19 mouse cellular contexts compared by ENCODE assay signal in genomic region chr6:88857830-88858229, GRCm38 (mm10). TPM values are rescaled to one million over a fixed set of nuclear protein-coding genes. Genes with fewer than 3 reads are reported as not detected.
DNase-seq lines count a peak whose midpoint lies in the region; ATAC-seq lines count a peak whose summit lies in the region.
"Had no signal": no experiment of that assay in that cellular context is flagged by ENCODE, and none has a peak within 500 bp of the region (broad histone marks: within the 10 kb centered on the region; RNA-seq: fewer than 3 reads in every experiment).

No protein-coding gene starts in this region.

- peak overlapping the region; percentile 89 for H3K27ac ChIP-seq in heart, embryonic 10.5 days
- 0 out of 2 replicates have a peak overlapping the region, but pooled peaks have one; percentile 44 for H3K27ac ChIP-seq in hindbrain, embryonic 16.5 days (ENCODE audit: low read depth, low read length)
- H3K27ac ChIP-seq in hindbrain, embryonic 11.5 days (ENCODE audit: low read depth, low read length), result no peak overlapping the region
- H3K27ac ChIP-seq in neural tube, embryonic 13.5 days (replicated peaks), result peak overlapping the region; percentile 29
- H3K27ac ChIP-seq: embryonic facial prominence, embryonic 13.5 days; hindbrain, embryonic 14.5 days; left cerebral cortex, adult 2 months; liver, embryonic 12.5 days; neural tube, embryonic 12.5 days had no signal

- WGBS in heart, embryonic 10.5 days, result 68% methylated on average over 6 of the region's 6 CpGs
- 83% methylated on average over 6 of the region's 6 CpGs for WGBS in hindbrain, embryonic 16.5 days
- WGBS in hindbrain, embryonic 11.5 days, result 87% methylated on average over 6 of the region's 6 CpGs
- 86% methylated on average over 6 of the region's 6 CpGs for WGBS in neural tube, embryonic 13.5 days

- no peak overlapping the region for H3K4me3 ChIP-seq in heart, embryonic 10.5 days
- no peak overlapping the region for H3K4me3 ChIP-seq in hindbrain, embryonic 16.5 days (ENCODE audit: low read length)
- no peak overlapping the region for H3K4me3 ChIP-seq in hindbrain, embryonic 11.5 days (ENCODE audit: low read depth, low read length)
- no peak overlapping the region for H3K4me3 ChIP-seq in neural tube, embryonic 13.5 days
- H3K4me3 ChIP-seq: embryonic facial prominence, embryonic 13.5 days; left cerebral cortex, adult 2 months; liver, embryonic 12.5 days; neural tube, embryonic 12.5 days had no signal

- no peaks in the 10 kb centered on the region for H3K27me3 ChIP-seq in heart, embryonic 10.5 days (ENCODE audit: insufficient read depth, poor library complexity, severe bottlenecking)
- no peaks in the 10 kb centered on the region for H3K27me3 ChIP-seq in hindbrain, embryonic 16.5 days (replicated peaks; ENCODE audit: control insufficient read depth, insufficient read depth, low read length)
- no peaks in the 10 kb centered on the region for H3K27me3 ChIP-seq in hindbrain, embryonic 11.5 days (ENCODE audit: control insufficient read depth, insufficient read depth, low read length)
- H3K27me3 ChIP-seq in neural tube, embryonic 13.5 days, result no peaks in the 10 kb centered on the region
- H3K27me3 ChIP-seq: embryonic facial prominence, embryonic 13.5 days; neural tube, embryonic 12.5 days had no signal

- H3K4me2 ChIP-seq in hindbrain, embryonic 16.5 days (ENCODE audit: low read length), result no peak overlapping the region
- no peak overlapping the region for H3K4me2 ChIP-seq in hindbrain, embryonic 11.5 days (replicated peaks; ENCODE audit: low read depth, low read length)
- no peak overlapping the region for H3K4me2 ChIP-seq in neural tube, embryonic 13.5 days
- H3K4me2 ChIP-seq: embryonic facial prominence, embryonic 13.5 days; hindbrain, embryonic 14.5 days; liver, embryonic 12.5 days; lung, embryonic 14.5 days; neural tube, embryonic 12.5 days had no signal

- DNase-seq in heart, embryonic 10.5 days (ENCODE audit: low spot score), result no peak
- no peak for DNase-seq in heart, postnatal 4 days
- no peak for DNase-seq in hindbrain, embryonic 11.5 days (ENCODE audit: low spot score)
- no peak for DNase-seq in neural tube, embryonic 10.5 days (ENCODE audit: extremely low spot score, low spot score)
- DNase-seq in right cerebral cortex, postnatal 25 days, result no peak
- DNase-seq: layer of hippocampus, adult 9-11 months; left cerebral cortex, postnatal 4 days; spleen, adult 18-20 months; thymus, postnatal 25 days had no signal

- no peak for ATAC-seq in hindbrain, embryonic 16.5 days
- ATAC-seq in hindbrain, embryonic 11.5 days (ENCODE audit: low FRiP score), result no peak
- ATAC-seq in neural tube, embryonic 13.5 days (ENCODE audit: low read depth), result no peak
- ATAC-seq: forebrain, embryonic 16.5 days; intestine, postnatal 0 days; liver, embryonic 12.5 days had no signal

- peaks cover 8% of the 10 kb centered on the region; the same call in 1 of the 2 replicates for H3K36me3 ChIP-seq in heart, embryonic 10.5 days
- peaks cover 48% of the 10 kb centered on the region for H3K36me3 ChIP-seq in hindbrain, embryonic 16.5 days (ENCODE audit: control insufficient read depth, insufficient read depth, low read length)
- peaks cover 8% of the 10 kb centered on the region for H3K36me3 ChIP-seq in hindbrain, embryonic 11.5 days (ENCODE audit: control insufficient read depth, insufficient read depth, low read length)
- peaks cover 88% of the 10 kb centered on the region for H3K36me3 ChIP-seq in neural tube, embryonic 13.5 days
- H3K36me3 ChIP-seq: liver, embryonic 12.5 days had no signal

- peak overlapping the region; percentile 41 for H3K9ac ChIP-seq in hindbrain, embryonic 16.5 days (ENCODE audit: low read depth, low read length)
- H3K9ac ChIP-seq in hindbrain, embryonic 11.5 days (ENCODE audit: low read depth, low read length), result no peak overlapping the region
- H3K9ac ChIP-seq in neural tube, embryonic 13.5 days, result no peak overlapping the region
- H3K9ac ChIP-seq: embryonic facial prominence, embryonic 13.5 days; hindbrain, embryonic 14.5 days; liver, embryonic 12.5 days; lung, embryonic 14.5 days; neural tube, embryonic 12.5 days had no signal

- peaks cover 26% of the 10 kb centered on the region for H3K4me1 ChIP-seq in heart, embryonic 10.5 days
- peaks cover 3% of the 10 kb centered on the region; the same call in 1 of the 2 replicates for H3K4me1 ChIP-seq in hindbrain, embryonic 16.5 days (ENCODE audit: control insufficient read depth, insufficient read depth, low read depth, low read length)
- no peaks in the 10 kb centered on the region for H3K4me1 ChIP-seq in hindbrain, embryonic 11.5 days (replicated peaks; ENCODE audit: control insufficient read depth, insufficient read depth, low read length)
- peaks cover 37% of the 10 kb centered on the region for H3K4me1 ChIP-seq in neural tube, embryonic 13.5 days (replicated peaks)
- H3K4me1 ChIP-seq: embryonic facial prominence, embryonic 13.5 days had no signal

- no peaks in the 10 kb centered on the region for H3K9me3 ChIP-seq in heart, embryonic 10.5 days
- H3K9me3 ChIP-seq in hindbrain, embryonic 16.5 days (ENCODE audit: control insufficient read depth, low read length), result no peaks in the 10 kb centered on the region
- H3K9me3 ChIP-seq in hindbrain, embryonic 11.5 days (ENCODE audit: control insufficient read depth, low read length), result no peaks in the 10 kb centered on the region
- peaks cover 2% of the 10 kb centered on the region; the same call in 1 of the 2 replicates for H3K9me3 ChIP-seq in neural tube, embryonic 13.5 days

RNA-seq across cellular contexts. Expression of gene Abtb1, which starts 16.0 kb away (rescaled TPM):
- 20.9 and 23.5 TPM in 2 replicates for polyA plus RNA-seq in heart, embryonic 10.5 days (2016; fragmentation: Nextera tagmentation; extraction: Ambion mirVana)
- total RNA-seq in heart, postnatal 4 days (2021), result 10 to 100 TPM; 14.8 to 19.6 TPM
- polyA plus RNA-seq in hindbrain, embryonic 16.5 days (2015; fragmentation: Nextera tagmentation; extraction: Ambion mirVana), result 37.7 and 39.4 TPM in 2 replicates
- polyA plus RNA-seq in hindbrain, embryonic 11.5 days (2014; fragmentation: Nextera tagmentation; extraction: Ambion mirVana), result 16.1 and 18.4 TPM in 2 replicates
- 43.1 and 43.4 TPM in 2 replicates for polyA plus RNA-seq in neural tube, embryonic 13.5 days (2015; fragmentation: Nextera tagmentation; extraction: Ambion mirVana)

RNA-seq across cellular contexts. Expression of gene Podxl2, which starts 17.0 kb away (rescaled TPM):
- 26.7 and 28.6 TPM in 2 replicates for polyA plus RNA-seq in heart, embryonic 10.5 days (2016; fragmentation: Nextera tagmentation; extraction: Ambion mirVana)
- 10 to 100 TPM; 61.1 to 65.1 TPM for total RNA-seq in heart, postnatal 4 days (2021)
- polyA plus RNA-seq in hindbrain, embryonic 16.5 days (2015; fragmentation: Nextera tagmentation; extraction: Ambion mirVana), result 553 and 621 TPM in 2 replicates
- polyA plus RNA-seq in hindbrain, embryonic 11.5 days (2014; fragmentation: Nextera tagmentation; extraction: Ambion mirVana), result 151 and 156 TPM in 2 replicates
- polyA plus RNA-seq in neural tube, embryonic 13.5 days (2015; fragmentation: Nextera tagmentation; extraction: Ambion mirVana), result 548 and 565 TPM in 2 replicates

RNA-seq across cellular contexts. Expression of gene Mcm2, which starts 40.8 kb away (rescaled TPM):
- 184 TPM in 2 replicates for polyA plus RNA-seq in heart, embryonic 10.5 days (2016; fragmentation: Nextera tagmentation; extraction: Ambion mirVana)
- 100 to 1,000 TPM in 1 of 2 experiments, 10 to 100 TPM in 1; 86.1 to 103 TPM for total RNA-seq in heart, postnatal 4 days (2021)
- polyA plus RNA-seq in hindbrain, embryonic 16.5 days (2015; fragmentation: Nextera tagmentation; extraction: Ambion mirVana), result 27.3 and 35.0 TPM in 2 replicates
- 146 and 191 TPM in 2 replicates for polyA plus RNA-seq in hindbrain, embryonic 11.5 days (2014; fragmentation: Nextera tagmentation; extraction: Ambion mirVana)
- polyA plus RNA-seq in neural tube, embryonic 13.5 days (2015; fragmentation: Nextera tagmentation; extraction: Ambion mirVana), result 33.5 and 40.5 TPM in 2 replicates

RNA-seq across cellular contexts. Expression of gene Tpra1, which starts 44.2 kb away (rescaled TPM):
- 46.1 and 52.4 TPM in 2 replicates for polyA plus RNA-seq in heart, embryonic 10.5 days (2016; fragmentation: Nextera tagmentation; extraction: Ambion mirVana)
- total RNA-seq in heart, postnatal 4 days (2021), result 10 to 100 TPM; 29.7 to 30.8 TPM
- 92.3 and 94.7 TPM in 2 replicates for polyA plus RNA-seq in hindbrain, embryonic 16.5 days (2015; fragmentation: Nextera tagmentation; extraction: Ambion mirVana)
- 40.1 and 45.4 TPM in 2 replicates for polyA plus RNA-seq in hindbrain, embryonic 11.5 days (2014; fragmentation: Nextera tagmentation; extraction: Ambion mirVana)
- polyA plus RNA-seq in neural tube, embryonic 13.5 days (2015; fragmentation: Nextera tagmentation; extraction: Ambion mirVana), result 75.6 and 76.1 TPM in 2 replicates
